Mouse (Mus musculus): ENCODE measurements around the gene Hmgb1. TPM values are rescaled to one million over a fixed set of nuclear protein-coding genes. Genes with fewer than 3 reads are reported as not detected.
A peak's percentile ranks its signal among the peaks of the same experiment; 100 is the strongest.

The Hmgb1 gene
- polyA plus RNA-seq, 1 experiment from 2014 or later = 1,555 TPM

- no peaks in the 10 kb centered on the region for H3K36me3 ChIP-seq (ENCODE audit: control insufficient read depth, insufficient read depth, low read length)
- no peak overlapping the region for H3K4me3 ChIP-seq (ENCODE audit: low read depth, low read length)
- H3K27me3 ChIP-seq (ENCODE audit: control insufficient read depth, insufficient read depth, low read length) = no peaks in the 10 kb centered on the region
- no peak for ATAC-seq (ENCODE audit: insufficient number of reproducible peaks, insufficient read depth, low FRiP score, low read depth)
- WGBS = 37% methylated on average over 2 of the region's 2 CpGs
- H3K27ac ChIP-seq (ENCODE audit: low read length) = no peak overlapping the region
- H3K4me2 ChIP-seq (replicated peaks; ENCODE audit: low read depth, low read length) = no peak overlapping the region
- H3K9ac ChIP-seq (replicated peaks; ENCODE audit: low read depth, low read length) = no peak overlapping the region
- H3K4me1 ChIP-seq (ENCODE audit: control insufficient read depth, insufficient read depth, low read length) = peaks cover 10% of the 10 kb centered on the region; the same call in 1 of the 2 replicates
- no peaks in the 10 kb centered on the region for H3K9me3 ChIP-seq (ENCODE audit: control insufficient read depth, low read depth, low read length)
Observed at GRCm38 (mm10) chr5:149003137-149003536, 181.2 kb downstream of the Hmgb1 start.

GRCm38 (mm10) chr5:149002803-149003115 lies 181.5 kb downstream of the Hmgb1 start:
- H3K4me1 ChIP-seq (ENCODE audit: control insufficient read depth, insufficient read depth, low read length) = peaks cover 10% of the 10 kb centered on the region; the same call in 1 of the 2 replicates
- H3K27me3 ChIP-seq (ENCODE audit: control insufficient read depth, insufficient read depth, low read length) = no peaks in the 10 kb centered on the region
- ATAC-seq (ENCODE audit: insufficient number of reproducible peaks, insufficient read depth, low FRiP score, low read depth) = no peak
- no peak overlapping the region for H3K9ac ChIP-seq (replicated peaks; ENCODE audit: low read depth, low read length)
- 72% methylated on average over 6 of the region's 6 CpGs for WGBS
- H3K4me3 ChIP-seq (ENCODE audit: low read depth, low read length) = no peak overlapping the region
- H3K9me3 ChIP-seq (ENCODE audit: control insufficient read depth, low read depth, low read length) = no peaks in the 10 kb centered on the region
- no peaks in the 10 kb centered on the region for H3K36me3 ChIP-seq (ENCODE audit: control insufficient read depth, insufficient read depth, low read length)
- H3K4me2 ChIP-seq (replicated peaks; ENCODE audit: low read depth, low read length) = no peak overlapping the region
- no peak overlapping the region for H3K27ac ChIP-seq (ENCODE audit: low read length)

GRCm38 (mm10) chr5:149002034-149002802 lies 182.1 kb downstream of the Hmgb1 start:
- H3K36me3 ChIP-seq (ENCODE audit: control insufficient read depth, insufficient read depth, low read length) = no peaks in the 10 kb centered on the region
- H3K9ac ChIP-seq (replicated peaks; ENCODE audit: low read depth, low read length) = no peak overlapping the region
- peaks cover 10% of the 10 kb centered on the region; the same call in 1 of the 2 replicates for H3K4me1 ChIP-seq (ENCODE audit: control insufficient read depth, insufficient read depth, low read length)
- H3K4me3 ChIP-seq (ENCODE audit: low read depth, low read length) = no peak overlapping the region
- H3K9me3 ChIP-seq (ENCODE audit: control insufficient read depth, low read depth, low read length) = no peaks in the 10 kb centered on the region
- WGBS = 47% methylated on average over 20 of the region's 20 CpGs
- peak overlapping the region; percentile 52; the same call in 1 of the 2 replicates for H3K27ac ChIP-seq (ENCODE audit: low read length)
- H3K27me3 ChIP-seq (ENCODE audit: control insufficient read depth, insufficient read depth, low read length) = no peaks in the 10 kb centered on the region
- H3K4me2 ChIP-seq (replicated peaks; ENCODE audit: low read depth, low read length) = no peak overlapping the region
- ATAC-seq (ENCODE audit: insufficient number of reproducible peaks, insufficient read depth, low FRiP score, low read depth) = no peak

- no peak overlapping the region for H3K9ac ChIP-seq (replicated peaks; ENCODE audit: low read depth, low read length)
- no peaks in the 10 kb centered on the region for H3K27me3 ChIP-seq (ENCODE audit: control insufficient read depth, insufficient read depth, low read length)
- ATAC-seq (ENCODE audit: insufficient number of reproducible peaks, insufficient read depth, low FRiP score, low read depth) = no peak
- 91% methylated on average over 7 of the region's 7 CpGs for WGBS
- H3K4me1 ChIP-seq (ENCODE audit: control insufficient read depth, insufficient read depth, low read length) = 0 out of 2 replicates have a peak, but pooled peaks cover 4% of the 10 kb centered on the region
- H3K9me3 ChIP-seq (ENCODE audit: control insufficient read depth, low read depth, low read length) = no peaks in the 10 kb centered on the region
- H3K36me3 ChIP-seq (ENCODE audit: control insufficient read depth, insufficient read depth, low read length) = no peaks in the 10 kb centered on the region
- no peak overlapping the region for H3K4me3 ChIP-seq (ENCODE audit: low read depth, low read length)
- H3K4me2 ChIP-seq (replicated peaks; ENCODE audit: low read depth, low read length) = no peak overlapping the region
- H3K27ac ChIP-seq (ENCODE audit: low read length) = no peak overlapping the region
Observed at GRCm38 (mm10) chr5:148999802-149000201, 184.5 kb downstream of the Hmgb1 start.

- WGBS = 82% methylated on average over 14 of the region's 14 CpGs
- H3K36me3 ChIP-seq (ENCODE audit: control insufficient read depth, insufficient read depth, low read length) = no peaks in the 10 kb centered on the region
- H3K4me1 ChIP-seq (ENCODE audit: control insufficient read depth, insufficient read depth, low read length) = peaks cover 12% of the 10 kb centered on the region
- H3K27me3 ChIP-seq (ENCODE audit: control insufficient read depth, insufficient read depth, low read length) = no peaks in the 10 kb centered on the region
- H3K27ac ChIP-seq (ENCODE audit: low read length) = no peak overlapping the region
- H3K9me3 ChIP-seq (ENCODE audit: control insufficient read depth, low read depth, low read length) = no peaks in the 10 kb centered on the region
- H3K9ac ChIP-seq (replicated peaks; ENCODE audit: low read depth, low read length) = no peak overlapping the region
- H3K4me3 ChIP-seq (ENCODE audit: low read depth, low read length) = no peak overlapping the region
- no peak for ATAC-seq (ENCODE audit: insufficient number of reproducible peaks, insufficient read depth, low FRiP score, low read depth)
- H3K4me2 ChIP-seq (replicated peaks; ENCODE audit: low read depth, low read length) = no peak overlapping the region
Observed at GRCm38 (mm10) chr5:148998512-148998911, 185.8 kb downstream of the Hmgb1 start.

GRCm38 (mm10) chr5:148996709-148997037 lies 187.6 kb downstream of the Hmgb1 start:
- Histone ChIP-seq H3K27me3 (ENCODE audit: control insufficient read depth, insufficient read depth, low read length) (no peaks in the 10 kb centered on the region), H3K36me3 (ENCODE audit: control insufficient read depth, insufficient read depth, low read length) (no peaks in the 10 kb centered on the region), H3K27ac (ENCODE audit: low read length) (no peak overlapping the region), H3K4me1 (ENCODE audit: control insufficient read depth, insufficient read depth, low read length) (peaks cover 13% of the 10 kb centered on the region), H3K4me3 (ENCODE audit: low read depth, low read length) (no peak overlapping the region), H3K9me3 (ENCODE audit: control insufficient read depth, low read depth, low read length) (0 out of 2 replicates have a peak, but pooled peaks cover 4% of the 10 kb centered on the region), H3K9ac (replicated peaks; ENCODE audit: low read depth, low read length) (no peak overlapping the region), H3K4me2 (replicated peaks; ENCODE audit: low read depth, low read length) (no peak overlapping the region)
- ATAC-seq (ENCODE audit: insufficient number of reproducible peaks, insufficient read depth, low FRiP score, low read depth) = no peak
- WGBS = 61% methylated on average over 4 of the region's 4 CpGs

Other genes with a start within 250 kb of the Hmgb1 start
- not detected in 2 replicates for gene Gm42791, start 189.3 kb downstream of the Hmgb1 start, polyA plus RNA-seq (2014; fragmentation: Nextera tagmentation; extraction: Ambion mirVana)
- gene Uspl1, start 139 bp downstream of the Hmgb1 start, polyA plus RNA-seq (2014; fragmentation: Nextera tagmentation; extraction: Ambion mirVana) = 51.6 and 54.4 TPM in 2 replicates
- gene Alox5ap, start 80.3 kb upstream of the Hmgb1 start, polyA plus RNA-seq (2014; fragmentation: Nextera tagmentation; extraction: Ambion mirVana) = 11.2 and 11.6 TPM in 2 replicates
- gene Medag, start 227.3 kb upstream of the Hmgb1 start, polyA plus RNA-seq (2014; fragmentation: Nextera tagmentation; extraction: Ambion mirVana) = 2.2 and 3.6 TPM in 2 replicates

All from stomach, embryonic 14.5 days (tissue).